Mouse (Mus musculus) cerebellum, adult 11 months (tissue): ENCODE results near the gene Blcap.
"Not testable (repeated sequence)": the region's sequence is repeated elsewhere in the genome, so short reads cannot be mapped to it uniquely, and the experiment has no call there.

ENCODE experiments used
- DNase-seq: peaks from one replicate; pipeline ENCODE4 v3.0.0; 2022

Blcap gene

DNA sequence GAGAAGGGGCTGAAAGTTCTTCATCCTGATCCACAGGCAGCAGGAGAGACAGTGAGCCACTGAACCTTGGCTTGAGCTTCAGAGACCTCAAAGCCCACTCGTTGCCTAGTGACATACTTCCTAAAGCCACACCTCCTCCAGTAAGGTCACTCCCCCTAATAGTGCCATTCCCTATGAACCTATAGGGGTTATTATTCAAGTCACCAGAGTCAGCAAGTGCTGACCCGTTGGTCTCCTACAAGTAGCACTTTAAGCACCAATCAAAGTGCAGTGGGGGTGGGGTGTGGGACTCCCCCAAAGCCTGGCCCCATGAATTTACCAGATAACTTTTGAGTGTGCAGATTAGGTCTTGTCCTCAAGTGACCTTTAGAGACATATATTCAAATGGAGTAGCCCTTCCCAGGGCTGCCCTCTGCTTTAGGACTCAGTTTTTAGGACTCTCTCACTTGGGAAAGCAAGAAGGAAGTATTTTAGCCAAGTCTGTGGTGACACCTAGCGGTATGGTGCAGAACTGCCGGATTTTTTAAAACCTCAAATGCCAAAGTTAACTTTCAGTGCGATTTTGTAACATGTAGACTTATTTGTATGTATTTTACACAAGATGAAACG lies at the start of gene Blcap:
Blcap (minus strand) TSS at position 51 of the 609 bp plus-strand sequence.
- DNase-seq = no peak

DNA sequence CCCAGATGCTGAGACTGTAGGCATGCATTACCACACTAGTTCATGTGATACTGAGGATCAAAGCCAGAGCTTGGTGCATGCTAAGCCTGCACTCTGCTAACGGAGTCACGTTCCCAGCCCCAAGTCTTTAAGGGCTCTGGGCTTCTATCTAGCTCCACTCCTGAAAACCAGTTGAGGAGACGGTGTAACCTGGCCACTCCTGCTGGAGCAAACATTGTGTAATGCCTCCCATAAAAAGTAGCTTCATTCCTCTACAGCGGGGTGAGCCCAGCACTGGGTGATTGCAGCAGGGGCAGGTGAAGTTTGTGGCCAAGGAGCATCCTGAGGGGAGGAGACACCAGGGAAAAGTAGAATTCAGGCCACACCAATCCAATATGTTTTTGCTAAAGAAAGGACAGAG lies 47.3 kb upstream of the Blcap start:
- no peak for DNase-seq

DNA sequence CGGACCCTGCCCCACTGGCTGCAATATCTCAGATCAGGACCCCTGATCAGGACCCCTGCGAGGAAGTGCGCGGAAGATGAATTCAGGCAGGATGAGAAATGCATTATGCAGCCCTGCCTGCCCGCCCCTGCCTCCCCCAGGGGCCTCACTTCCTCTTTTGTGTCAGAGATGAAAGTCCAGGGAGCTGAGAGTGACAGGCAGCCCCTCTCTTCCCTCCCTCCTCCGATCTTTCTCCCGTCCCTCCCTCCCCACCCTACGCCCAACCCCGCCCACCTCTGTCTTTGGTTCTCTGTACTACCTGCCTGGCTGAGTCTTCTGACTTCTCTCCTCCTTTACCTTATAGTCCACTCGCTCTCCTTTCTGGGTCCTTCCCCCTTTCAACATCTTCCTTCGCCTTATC lies 42.9 kb upstream of the Blcap start:
- DNase-seq = no peak

DNA sequence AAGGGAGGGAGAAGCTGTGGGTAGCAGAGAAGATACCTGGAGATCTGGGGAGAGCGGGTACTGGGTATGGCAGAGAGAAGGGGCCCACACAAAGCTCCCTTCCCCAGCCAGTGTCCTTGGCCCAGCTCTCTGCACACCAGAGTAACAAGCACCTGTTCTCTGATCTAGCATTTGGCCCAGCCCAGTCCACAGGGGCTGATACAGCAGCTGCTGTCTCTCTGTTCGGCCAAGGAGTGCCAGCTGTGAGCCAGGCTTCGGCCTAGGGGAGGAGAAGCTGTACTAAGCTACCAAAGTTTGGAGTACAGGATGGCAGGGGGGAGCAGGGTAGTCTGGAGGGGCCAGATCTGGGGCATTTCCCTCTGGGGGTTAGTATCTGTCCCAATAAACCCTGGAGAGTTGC lies 40.7 kb upstream of the Blcap start:
- no peak for DNase-seq

DNA sequence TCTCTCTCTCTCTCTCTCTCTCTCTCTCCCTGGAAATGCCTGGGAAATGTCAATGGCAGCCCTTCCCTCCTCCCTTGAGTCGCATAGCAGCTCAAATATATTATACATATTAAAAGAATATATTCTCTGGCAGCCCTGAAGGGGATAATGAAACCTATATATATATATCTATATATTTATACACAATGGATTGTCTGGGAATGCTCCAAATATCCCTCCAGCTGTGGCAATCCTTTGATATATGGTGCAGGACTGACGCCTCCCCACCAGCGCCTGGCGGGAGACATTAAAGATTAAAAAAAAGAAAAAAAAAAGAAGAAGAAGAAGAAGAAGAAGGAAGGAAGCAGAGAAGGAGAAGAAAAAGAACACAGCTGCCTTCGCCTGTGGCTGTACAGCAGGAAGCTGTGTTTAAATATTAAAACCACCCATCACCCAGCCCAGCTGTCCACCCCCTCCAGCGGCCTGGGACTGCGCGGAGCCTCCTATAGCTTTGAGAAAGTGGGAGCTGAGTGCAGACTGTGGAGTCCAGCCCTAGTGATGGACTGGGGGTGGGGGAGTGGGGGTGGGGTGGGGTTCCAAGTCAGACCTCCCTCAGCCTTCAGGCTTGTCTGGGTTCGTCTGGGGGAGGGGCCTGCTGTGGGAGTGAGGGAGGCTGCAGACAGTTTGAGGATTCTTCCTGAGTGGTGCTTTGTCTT lies 36.6 kb upstream of the Blcap start:
- no peak for DNase-seq

DNA sequence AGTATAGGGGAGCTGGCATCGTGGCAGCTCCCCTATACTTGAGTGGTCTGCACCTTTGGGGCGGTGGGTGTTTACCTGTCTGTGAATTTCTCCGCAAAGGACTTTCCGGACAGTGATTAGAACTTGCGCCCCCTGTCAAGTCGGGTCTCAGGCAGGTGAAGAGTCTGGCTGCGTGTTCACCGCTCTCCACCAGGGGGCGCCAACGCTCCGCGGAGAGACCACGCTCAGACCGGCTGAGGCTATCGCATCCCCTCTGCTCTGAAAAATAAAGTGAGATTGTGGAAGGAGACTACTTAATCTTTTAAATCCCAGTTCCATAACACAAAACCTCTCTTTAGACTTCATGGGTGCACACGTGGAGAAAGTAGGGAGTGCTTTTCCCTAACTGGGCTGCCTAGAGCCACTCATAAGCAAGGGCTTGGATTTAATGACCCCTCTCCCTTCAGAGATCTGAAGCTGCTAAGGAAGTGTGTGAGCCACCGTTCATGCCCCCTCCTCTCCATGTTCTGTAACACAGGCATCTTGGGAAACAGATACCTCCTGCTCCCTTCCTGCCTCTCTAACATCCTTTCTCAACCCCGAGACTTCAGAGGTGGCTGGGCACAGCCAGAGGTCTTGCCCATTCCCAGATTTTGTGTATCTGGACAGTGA lies 34.1 kb upstream of the Blcap start:
- peak; percentile 57 for DNase-seq

DNA sequence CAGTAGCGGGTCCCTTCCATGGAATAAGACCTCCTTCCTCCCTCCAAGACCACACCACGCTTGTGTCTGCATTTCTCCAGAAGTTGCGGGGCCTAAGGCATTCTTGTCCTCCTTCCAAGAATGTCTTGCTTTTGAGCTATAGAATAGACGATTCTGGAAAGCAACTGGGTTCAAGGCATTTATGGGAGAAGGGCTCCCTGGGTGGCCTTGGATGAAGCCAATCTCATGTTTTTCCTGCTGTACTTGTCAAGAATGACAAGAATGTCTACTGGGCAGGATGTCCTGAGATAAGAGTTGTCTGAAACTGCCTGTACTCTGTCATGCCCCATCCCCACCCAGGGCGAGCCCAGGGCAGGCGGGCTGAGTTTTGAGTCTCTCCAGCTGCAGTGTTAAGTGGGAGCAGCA lies 30.4 kb upstream of the Blcap start:
- DNase-seq = no peak

DNA sequence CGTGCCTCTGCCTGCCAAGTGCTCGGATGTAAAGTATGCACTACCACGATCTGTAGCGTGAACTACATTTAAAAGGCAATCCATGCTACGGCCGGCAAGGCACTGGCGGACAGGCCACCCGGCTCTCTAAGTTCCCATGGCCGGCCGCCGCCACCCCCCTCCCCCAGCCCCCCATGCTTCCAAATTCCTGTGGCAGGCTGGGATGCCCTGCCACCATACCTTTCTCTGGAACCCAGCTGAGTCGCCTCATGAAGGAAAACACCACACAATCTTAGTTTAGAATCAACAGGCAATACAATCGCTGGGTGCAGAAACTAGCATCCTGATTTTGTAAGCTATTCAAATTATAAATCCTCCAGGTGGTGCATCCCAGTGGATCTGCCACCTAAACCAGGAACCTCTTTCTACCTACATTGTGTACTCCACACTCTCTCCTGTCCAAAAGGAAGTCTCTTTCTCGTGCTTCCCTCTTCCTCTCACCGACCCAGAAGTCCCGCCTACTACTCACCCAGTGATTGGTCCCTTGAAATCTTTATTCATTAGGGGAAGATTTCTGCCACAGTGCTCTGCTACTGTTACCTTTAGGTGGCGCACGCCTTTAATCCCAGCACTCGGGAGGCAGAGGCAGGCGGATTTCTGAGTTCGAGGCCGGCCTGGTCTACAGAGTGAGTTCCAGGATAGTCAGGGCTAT lies 25.9 kb upstream of the Blcap start:
- DNase-seq = no peak

DNA sequence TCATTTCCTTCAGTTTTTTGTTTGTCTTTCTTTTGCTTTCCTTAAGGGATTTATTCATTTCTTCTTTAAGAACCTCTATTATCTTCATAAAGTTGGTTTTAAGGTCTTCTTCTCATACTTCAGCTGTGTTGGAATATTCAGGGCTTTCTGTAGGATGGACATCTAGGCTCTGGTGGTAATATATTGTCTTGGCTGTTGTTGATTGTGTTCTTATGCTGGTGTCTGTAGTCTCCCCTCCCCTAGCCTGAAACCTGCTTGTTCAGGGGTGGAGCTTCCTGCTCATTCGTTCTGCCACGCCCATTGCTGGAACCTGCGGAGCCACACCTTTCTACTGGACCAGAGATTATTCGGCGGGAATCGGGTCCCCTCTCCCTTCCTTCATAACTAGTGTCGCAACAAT lies 14.3 kb upstream of the Blcap start:
- DNase-seq = not testable (repeated sequence)

DNA sequence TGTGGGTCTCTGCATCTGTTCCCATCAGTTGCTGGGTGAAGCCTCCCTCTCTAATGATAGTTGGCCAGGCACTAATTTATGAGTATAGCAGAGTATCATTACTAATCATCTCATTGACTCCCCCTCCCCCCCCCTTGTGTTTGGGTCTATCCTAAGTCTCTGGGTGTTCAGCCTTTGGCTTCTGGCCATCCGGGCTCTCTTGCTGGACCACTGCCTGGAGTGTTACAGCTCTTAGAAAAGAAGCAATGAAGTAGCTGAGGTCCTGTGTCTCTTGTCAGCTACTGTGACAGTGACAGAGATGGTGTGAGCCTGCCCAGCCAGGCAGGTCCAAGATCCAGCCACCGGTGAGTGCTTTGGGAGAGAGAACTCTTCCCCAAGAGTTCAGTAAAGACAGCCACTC lies 1.7 kb upstream of the Blcap start:
- no peak for DNase-seq

DNA sequence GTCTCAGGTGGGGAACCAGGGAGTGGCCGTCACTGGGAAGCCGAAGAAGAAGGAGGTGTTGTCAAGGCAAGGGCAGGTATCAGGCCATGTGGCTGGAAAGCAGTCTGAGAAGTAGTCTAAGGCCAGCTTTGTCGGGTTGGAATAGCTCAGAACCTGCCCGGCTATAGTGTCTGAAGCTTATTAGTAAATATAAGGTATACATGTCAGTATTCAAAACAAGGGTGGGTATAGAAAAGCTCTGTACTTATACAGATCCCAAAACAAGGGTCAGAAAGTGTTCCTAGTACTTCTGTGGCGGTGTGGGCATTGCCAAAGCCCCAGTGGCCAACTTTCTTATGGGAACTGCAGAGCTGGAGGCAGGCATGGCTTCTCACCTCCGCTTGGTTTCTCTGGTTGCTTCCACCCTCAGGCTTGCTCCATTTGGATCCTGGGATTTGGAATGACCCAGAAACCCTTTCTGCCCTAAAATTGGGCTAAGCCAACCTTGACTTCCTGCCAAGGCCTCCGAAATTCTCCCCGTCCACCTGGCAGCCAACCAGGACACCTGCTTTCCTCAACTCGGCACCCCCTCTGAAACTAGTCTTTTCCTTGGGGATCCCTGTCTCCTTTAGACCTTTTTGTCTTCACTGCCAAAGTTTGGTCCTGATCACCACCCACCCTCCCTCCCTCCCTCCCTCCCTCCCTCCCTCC lies 1.1 kb downstream of the Blcap start:
- peak; percentile 49 for DNase-seq

DNA sequence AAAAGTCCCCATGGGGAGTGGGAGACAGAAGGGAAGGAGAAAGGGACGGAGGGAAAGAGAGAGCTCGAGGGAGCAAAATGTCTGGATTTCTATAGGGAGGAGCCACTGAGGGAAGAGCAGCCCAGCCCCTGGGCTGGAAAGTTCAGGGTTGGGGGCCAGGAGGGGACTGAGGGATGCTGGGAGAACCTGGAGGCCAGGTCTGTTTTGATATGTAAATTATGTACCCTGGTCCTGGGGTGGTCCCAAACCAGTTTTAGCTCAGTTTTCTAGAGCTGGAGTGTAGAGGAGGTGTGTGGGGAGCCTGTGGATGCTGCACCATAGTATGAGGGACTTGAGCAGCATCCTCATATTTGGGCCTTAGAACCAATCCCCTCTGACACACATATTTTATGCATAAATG lies 2.2 kb downstream of the Blcap start:
- no peak for DNase-seq

DNA sequence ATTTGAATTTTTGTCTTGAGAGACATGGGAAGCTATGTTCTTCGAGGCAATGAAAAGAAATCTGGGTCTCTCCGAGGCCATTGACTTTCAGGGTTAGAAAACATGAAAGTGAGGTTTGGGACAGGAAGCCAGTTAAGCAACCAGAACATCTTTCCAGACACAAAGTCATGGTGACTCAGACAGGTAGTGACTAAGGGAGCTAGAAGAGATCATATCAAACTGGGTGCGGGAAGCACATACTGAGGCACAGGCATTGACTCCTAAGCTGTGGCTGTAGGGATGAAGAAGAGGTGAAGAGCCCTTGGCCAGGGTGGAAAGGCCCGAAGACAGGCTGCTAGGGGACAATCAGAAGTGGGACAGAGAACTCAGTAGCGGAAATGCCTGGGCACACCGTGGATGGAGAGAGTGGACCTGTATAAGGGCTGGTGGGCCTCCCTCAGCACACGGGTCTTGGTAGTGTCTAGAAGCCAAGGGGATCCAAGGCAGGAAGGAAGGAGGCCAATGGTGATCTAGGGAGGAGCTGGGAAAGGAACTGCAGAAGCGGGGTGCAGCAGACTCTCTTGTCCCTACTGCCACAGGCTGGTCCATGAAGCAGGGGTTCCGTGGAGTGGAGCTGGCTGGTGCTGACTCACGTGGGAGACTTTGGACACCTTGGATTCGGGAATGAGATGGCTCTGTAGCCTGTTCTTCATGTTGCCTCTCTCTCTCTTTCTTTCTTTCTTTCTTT lies 3.7 kb downstream of the Blcap start:
- no peak for DNase-seq

DNA sequence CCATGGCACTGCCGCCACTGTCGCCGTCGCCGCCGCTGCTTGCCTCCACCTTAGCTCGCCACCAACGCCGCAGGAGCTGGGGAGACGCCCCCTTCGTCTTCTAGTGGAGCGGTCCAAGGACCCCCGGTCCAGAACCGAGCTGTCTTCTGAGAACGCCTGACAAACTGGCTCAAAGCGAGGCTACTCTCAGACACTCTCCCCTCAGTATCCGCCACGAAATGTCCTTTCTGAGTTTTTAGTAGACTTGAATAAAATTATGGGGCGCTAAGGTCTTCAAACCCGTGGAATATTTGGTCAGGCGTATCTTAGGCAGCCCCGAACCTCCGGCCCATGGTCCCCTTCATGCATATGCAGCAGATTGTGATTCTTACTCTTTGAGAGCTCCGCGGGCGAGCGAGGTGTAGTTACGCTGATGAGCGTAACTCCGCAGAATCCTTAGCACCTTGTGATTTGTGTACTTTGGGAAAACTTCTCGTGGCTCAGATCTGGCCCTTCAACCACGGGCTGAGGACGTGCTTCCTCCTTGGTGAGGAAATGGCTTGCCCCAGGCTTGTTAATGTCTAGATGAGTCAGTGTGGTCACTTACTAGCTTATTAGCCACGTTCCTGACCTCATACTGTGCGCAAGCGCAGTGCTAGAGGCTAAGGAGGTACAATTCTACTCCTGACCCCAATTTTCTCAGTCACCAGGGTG lies 4.7 kb downstream of the Blcap start:
- DNase-seq = peak; percentile 87

DNA sequence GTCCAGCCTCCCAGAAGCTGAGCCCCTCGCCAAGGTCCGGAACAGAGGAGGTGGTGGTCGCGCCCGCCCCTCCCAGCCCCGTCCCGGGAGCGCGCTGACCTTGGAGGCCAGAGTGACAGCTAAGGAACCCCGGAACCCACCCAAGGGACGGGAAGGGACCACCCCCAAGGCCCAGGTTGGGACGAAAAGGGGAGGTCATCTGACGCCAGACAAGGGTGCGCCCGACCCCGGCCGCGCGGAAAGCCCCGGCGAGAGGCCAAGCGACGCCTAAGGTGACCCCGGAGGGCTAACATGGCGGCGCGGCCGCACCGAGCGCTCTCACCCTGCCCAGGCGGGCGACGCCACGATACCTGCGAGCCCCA lies 5.2 kb downstream of the Blcap start:
- DNase-seq = no peak

DNA sequence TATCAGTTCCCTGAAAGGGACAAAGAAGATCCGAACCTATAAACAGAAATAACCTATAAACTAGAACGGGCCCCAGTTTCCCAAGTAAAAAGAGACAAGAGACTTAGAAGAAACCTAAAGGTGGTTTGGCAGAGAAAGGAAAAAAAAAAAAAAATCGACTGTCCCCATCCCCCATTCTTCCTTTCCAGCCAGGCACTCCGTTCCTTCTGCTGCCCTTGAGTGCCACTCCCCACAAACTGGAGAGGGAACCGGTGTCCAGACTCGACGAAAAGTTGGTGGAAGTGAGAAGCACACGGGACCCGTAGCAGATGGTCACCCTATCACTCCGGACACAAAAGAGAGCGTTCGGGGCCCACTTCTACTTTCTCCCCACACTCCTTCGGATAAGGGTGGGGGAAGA lies 5.6 kb downstream of the Blcap start:
- no peak for DNase-seq

DNA sequence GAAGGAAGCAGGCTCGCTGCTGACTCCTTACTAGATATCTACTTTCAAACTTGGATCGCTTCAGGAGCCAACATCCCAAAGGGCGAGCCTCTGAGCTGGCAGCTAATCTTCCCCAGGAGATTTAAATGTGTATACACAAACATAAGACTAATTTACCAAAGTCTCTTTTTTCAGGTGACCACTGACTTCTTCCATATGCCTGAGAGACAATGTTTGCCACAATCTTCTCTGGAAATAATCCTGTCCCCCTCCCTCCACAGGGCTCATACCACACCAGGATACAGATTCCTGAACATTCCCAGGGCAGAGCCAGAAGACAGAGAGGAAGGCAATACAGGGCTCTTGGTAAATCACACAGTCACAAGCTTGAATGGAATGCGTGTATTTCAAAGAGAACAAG lies 6.4 kb downstream of the Blcap start:
- no peak for DNase-seq

DNA sequence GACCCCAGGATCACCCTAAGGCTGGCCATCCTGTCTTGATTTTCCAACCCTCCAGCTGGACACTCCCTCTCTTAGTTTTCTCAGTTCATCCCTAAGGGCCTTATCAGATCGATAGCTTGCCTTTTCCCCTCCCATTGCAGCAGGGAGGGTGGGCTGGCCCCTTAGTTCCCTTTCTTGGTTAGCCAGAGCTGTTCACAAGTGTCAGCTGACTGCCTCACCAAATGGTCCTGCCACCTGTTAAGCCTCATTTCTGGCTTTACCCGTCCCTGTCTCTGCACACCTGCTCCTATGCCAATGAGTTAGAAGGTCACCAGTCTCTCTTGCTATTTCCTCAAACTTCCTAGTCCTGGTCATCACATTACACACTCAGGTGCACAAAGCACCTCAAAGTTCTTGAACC lies 8.0 kb downstream of the Blcap start:
- no peak for DNase-seq

DNA sequence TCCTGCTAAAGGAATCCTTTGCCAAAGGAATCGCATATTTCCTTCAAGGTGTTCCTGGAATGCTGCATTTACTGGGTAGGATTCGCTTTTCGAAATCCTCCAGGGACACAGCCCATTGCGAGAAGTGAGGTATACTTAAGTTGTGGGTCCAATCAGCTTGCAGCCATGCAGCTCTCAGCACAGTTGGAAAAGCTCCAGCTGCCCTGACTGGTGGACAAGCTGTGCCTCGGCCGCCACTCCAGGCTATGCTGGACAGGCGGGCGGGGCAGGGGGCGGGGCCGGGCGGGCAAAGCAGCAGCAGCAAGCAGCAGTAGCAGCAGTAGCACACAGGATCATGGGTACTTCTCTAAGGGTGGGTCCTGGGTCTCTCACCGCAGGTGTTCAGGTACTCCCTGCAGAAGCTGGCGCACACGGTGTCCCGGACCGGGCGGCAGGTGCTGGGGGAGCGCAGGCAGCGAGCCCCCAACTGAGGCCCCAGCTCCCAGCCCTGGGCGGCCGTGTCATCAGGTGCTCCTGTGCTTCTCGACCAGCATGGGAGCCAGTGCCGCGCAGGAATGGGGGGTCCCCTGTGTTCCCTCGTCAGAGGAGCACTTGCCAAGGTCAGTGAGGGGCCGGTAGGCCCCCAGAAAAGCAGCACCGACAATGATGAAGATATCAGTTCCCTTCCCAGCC lies 9.8 kb downstream of the Blcap start:
- peak; percentile 77 for DNase-seq

DNA sequence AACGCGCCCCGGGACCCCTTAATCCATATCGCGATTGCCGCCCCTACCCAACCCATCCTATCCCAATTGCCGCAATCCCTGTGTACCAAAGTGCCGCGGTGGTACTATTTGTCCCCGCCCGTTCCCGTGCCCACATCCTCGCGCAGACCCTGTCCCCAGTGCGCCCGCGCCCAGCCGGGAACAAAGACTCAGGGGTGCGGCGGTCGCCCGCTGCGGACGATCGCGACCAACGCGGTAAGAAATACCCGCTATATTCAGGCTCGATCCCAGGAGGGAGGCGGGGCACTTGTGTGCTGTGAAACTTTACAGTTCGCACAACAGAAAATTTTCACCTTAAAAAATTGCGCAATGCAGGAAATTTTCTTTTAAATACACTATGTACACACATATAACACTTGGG lies 10.8 kb downstream of the Blcap start:
- no peak for DNase-seq

DNA sequence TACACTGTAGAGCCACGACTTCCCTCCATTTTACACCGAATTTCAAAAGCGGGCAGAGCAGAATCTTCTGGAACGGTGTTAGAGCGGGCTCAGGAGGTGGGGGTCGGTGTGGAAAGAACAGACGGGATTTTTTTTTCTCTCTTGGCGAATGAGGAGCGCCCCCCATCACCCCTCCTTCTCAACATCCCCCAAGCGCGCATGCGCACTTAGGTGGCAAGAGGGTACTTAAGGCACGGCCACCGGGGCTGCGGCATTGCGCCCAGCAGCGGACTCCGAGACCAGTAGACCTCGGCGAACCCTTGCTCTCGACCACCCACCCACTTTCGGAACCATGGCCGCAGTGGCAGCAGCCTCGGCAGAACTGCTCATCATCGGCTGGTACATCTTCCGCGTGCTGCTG lies 11.2 kb downstream of the Blcap start, which contains the start of gene Nnat:
Nnat (plus strand) TSS at position 221 of the 400 bp plus-strand sequence.
- peak; percentile 38 for DNase-seq
